Mouse (Mus musculus) hindbrain, embryonic 11.5 days (tissue): ENCODE results near the gene Crybb1. TPM values are rescaled to one million over a fixed set of nuclear protein-coding genes. Genes with fewer than 3 reads are reported as not detected.

Source experiments
- ATAC-seq: fragments of 200-750 bp; cut with Nextera tagmentation; 2 replicates; pipeline ENCODE4 v1.8.0; 2017; ENCODE audit warnings: mild to moderate bottlenecking, moderate TSS enrichment, moderate library complexity; ENCODE audit not compliant: low FRiP score
- DNase-seq: peaks from one replicate; pipeline ENCODE4 v3.0.0-alpha.2; 2015; ENCODE audit warnings: low spot score
- H3K27ac ChIP-seq: fragments of 300-500 bp; sonication (generic); 2 replicates; pipeline ENCODE4 v1.5.1; 2014; ENCODE audit warnings: mild to moderate bottlenecking, low read depth, low read length
- H3K27me3 ChIP-seq: fragments of 300-500 bp; sonication (generic); 2 replicates; pipeline ENCODE4 v1.6.1; 2014; ENCODE audit warnings: mild to moderate bottlenecking, low read length, moderate library complexity, mixed read lengths; ENCODE audit not compliant: control insufficient read depth, insufficient read depth
- H3K36me3 ChIP-seq: fragments of 300-500 bp; sonication (generic); 2 replicates; pipeline ENCODE4 v1.6.1; 2014; ENCODE audit warnings: mild to moderate bottlenecking, low read length, moderate library complexity, mixed read lengths; ENCODE audit not compliant: control insufficient read depth, insufficient read depth
- H3K4me1 ChIP-seq: fragments of 300-500 bp; sonication (generic); replicated peaks from 2 replicates; pipeline ENCODE4 v1.6.1; 2014; ENCODE audit warnings: low read length, mixed read lengths; ENCODE audit not compliant: control insufficient read depth, insufficient read depth
- H3K4me2 ChIP-seq: fragments of 300-500 bp; sonication (generic); replicated peaks from 2 replicates; pipeline ENCODE4 v1.6.1; 2014; ENCODE audit warnings: mild to moderate bottlenecking, low read depth, low read length
- H3K4me3 ChIP-seq: fragments of 300-500 bp; sonication (generic); 2 replicates; pipeline ENCODE4 v1.5.1; 2014; ENCODE audit warnings: low read depth, low read length
- H3K9ac ChIP-seq: fragments of 300-500 bp; sonication (generic); 2 replicates; pipeline ENCODE4 v1.6.1; 2014; ENCODE audit warnings: low read depth, low read length
- H3K9me3 ChIP-seq: fragments of 300-500 bp; sonication (generic); 2 replicates; pipeline ENCODE4 v1.6.1; 2016; ENCODE audit warnings: low read length; ENCODE audit not compliant: control insufficient read depth
- WGBS: fragments of 180-500 bp; shearing (Covaris S2); extraction: QIAGEN DNeasy Blood & Tissue Kit; methylation state at CpG from one replicate; pipeline ENCODE4 v1.1.7; 2014; 5-methylcytosine and 5-hydroxymethylcytosine counted together
- polyA plus RNA-seq: library from polyadenylated mRNA; unstranded; fragments of >200 nt; fragmentation: Nextera tagmentation; extraction: Ambion mirVana; gene quantifications from 2 replicates; pipeline ENCODE4 v1.2.1, GENCODE M21; 2014

The Crybb1 gene
- polyA plus RNA-seq, 1 experiment from 2014 or later, result 0.88 TPM

DNA sequence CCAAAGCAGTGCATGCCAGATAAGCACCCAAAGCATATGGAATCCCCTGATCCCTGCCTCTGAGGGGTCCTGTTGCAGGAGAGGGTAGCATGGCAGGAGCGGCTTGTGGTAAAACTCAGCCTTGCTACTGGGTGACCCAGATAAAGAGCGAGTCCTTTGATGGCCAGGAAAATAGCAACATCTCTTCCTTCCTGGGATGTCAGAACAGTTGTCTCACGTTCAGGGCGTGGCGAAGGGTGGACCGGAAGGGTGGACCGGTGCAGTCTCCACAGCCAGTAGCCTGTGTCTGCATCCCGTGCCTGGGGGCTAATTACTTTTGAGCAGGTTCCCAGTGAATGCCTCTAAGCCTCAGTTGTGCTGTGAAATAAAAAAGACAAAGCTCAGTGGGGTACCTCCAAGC lies 2.4 kb upstream of the Crybb1 start:
- no peaks in the 10 kb centered on the region for H3K36me3 ChIP-seq
- H3K27ac ChIP-seq, result no peak overlapping the region
- no peak for ATAC-seq
- H3K4me1 ChIP-seq, result no peaks in the 10 kb centered on the region; the same call in 1 of the 2 replicates
- no peaks in the 10 kb centered on the region for H3K9me3 ChIP-seq
- no peaks in the 10 kb centered on the region for H3K27me3 ChIP-seq
- H3K9ac ChIP-seq, result no peak overlapping the region
- no peak overlapping the region for H3K4me2 ChIP-seq
- no peak for DNase-seq
- H3K4me3 ChIP-seq, result no peak overlapping the region
- 38% methylated on average over 8 of the region's 8 CpGs for WGBS

DNA sequence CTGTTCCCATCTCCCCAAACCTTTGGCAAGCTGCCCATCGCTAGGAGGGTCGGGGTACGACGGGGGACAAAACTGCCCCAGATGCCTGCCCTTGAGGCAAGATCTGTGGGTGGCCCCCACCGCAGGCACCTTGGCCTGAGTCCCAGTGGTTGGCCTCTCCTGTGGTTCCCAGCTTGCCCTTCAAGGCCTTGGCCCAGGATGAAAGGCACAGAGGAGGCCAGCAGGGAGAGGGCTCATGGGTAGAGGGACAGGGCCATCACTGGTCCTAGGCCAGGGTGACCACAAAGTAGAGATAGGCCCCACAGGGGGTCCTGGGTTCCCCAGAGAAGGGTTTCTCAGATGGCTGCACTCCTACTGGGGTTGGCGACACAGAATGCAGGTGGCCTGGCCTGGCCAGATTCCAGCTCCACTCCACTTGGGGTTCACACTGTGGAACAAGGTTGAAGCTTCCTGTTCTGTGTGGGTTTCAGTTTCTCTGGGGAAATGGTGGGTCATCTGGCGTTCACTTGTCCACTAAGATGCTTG lies 1.3 kb upstream of the Crybb1 start:
- Histone ChIP-seq H3K4me3 (no peak overlapping the region), H3K27me3 (no peaks in the 10 kb centered on the region), H3K9ac (no peak overlapping the region), H3K4me2 (no peak overlapping the region), H3K27ac (no peak overlapping the region), H3K36me3 (no peaks in the 10 kb centered on the region), H3K9me3 (no peaks in the 10 kb centered on the region), H3K4me1 (no peaks in the 10 kb centered on the region; the same call in 1 of the 2 replicates)
- DNase-seq (no peak), ATAC-seq (no peak)
- 75% methylated on average over 7 of the region's 7 CpGs for WGBS

DNA sequence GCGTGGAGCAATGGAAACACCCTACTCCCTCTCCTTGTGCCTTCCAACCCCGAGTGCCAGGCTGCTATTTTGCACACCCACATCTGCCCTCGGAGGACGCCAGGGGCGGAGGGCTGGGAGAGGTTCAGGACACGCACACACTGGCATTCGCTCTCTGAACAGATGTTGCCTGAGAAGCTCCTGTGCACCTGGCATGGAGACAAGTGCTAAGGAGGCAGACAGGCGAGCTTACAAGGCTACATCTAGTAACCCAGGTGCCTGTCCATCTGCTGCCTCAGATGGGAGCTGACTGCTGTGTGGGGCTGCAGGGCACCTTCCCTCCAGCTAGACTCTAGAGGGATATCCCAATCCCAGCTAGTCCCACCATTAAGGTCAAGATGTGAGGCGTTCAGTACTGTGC lies 842 bp downstream of the Crybb1 start:
- H3K27ac ChIP-seq, result no peak overlapping the region
- H3K4me1 ChIP-seq, result no peaks in the 10 kb centered on the region; the same call in 1 of the 2 replicates
- H3K36me3 ChIP-seq, result no peaks in the 10 kb centered on the region
- DNase-seq (no peak), ATAC-seq (no peak)
- H3K9ac ChIP-seq, result no peak overlapping the region
- no peak overlapping the region for H3K4me3 ChIP-seq
- H3K27me3 ChIP-seq, result no peaks in the 10 kb centered on the region
- 82% methylated on average over 9 of the region's 9 CpGs for WGBS
- no peaks in the 10 kb centered on the region for H3K9me3 ChIP-seq
- H3K4me2 ChIP-seq, result no peak overlapping the region

DNA sequence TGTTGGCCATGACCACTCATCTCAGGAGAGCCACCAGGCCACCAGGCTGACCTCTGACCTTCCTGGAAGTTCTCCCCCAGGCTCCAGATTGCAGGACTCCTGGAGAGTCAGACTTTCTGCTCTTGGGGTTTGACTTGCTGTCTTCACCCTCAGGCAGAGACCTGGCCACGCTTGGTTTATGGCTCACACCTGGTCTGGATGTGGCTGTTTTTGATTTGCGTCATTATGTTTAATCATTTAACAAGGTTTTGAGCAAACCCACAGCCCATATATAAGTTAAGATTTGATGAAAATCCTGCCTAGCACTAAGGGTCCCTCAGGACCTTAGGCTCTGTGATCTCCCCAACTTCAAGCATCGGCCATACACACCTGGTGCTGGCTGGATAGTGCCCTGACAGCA lies 2.3 kb downstream of the Crybb1 start:
- H3K4me3 ChIP-seq, result no peak overlapping the region
- no peaks in the 10 kb centered on the region for H3K36me3 ChIP-seq
- no peak overlapping the region for H3K9ac ChIP-seq
- H3K27ac ChIP-seq, result no peak overlapping the region
- no peak overlapping the region for H3K4me2 ChIP-seq
- WGBS, result 84% methylated on average over 3 of the region's 3 CpGs
- ATAC-seq (no peak), DNase-seq (no peak)
- H3K4me1 ChIP-seq, result no peaks in the 10 kb centered on the region; the same call in 1 of the 2 replicates
- H3K9me3 ChIP-seq, result no peaks in the 10 kb centered on the region
- no peaks in the 10 kb centered on the region for H3K27me3 ChIP-seq

DNA sequence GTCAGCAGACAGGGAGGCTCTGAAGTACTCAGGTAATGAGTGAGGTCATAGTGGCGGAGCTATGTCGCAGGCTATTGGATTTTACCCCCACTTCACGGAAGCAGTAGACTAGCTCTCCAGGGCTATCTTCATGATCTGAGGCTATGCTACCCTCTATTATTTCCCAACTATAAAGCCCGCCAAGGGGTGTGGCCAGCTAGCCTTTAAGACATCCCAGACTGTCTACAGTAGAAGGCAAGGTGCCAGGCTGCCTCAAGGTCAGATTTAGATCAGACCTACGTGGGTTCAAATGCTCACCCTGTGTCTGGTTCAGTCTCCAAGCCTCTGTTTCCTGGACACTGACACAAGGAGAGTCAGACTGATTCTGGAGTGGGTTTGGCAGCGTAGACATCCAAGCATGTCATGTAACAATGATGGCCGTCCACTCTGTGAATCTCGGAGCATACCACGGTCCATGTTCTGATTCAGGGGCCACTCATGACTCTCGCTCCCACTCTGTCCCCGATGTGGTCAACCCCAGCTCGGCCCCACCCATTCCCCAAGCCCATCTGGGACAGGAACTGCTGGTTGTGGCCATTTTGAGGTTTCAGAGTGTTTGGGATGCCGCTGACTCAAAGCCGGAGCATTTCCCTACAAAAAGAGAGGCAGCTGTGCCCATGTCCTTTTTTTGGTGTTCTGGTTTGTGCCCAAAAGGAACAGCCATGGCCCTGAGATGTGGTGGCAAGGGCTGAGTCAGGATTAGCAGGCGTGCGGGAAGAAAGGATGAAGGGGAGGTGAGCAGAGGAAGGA lies 4.4 kb downstream of the Crybb1 start:
- H3K4me2 ChIP-seq, result no peak overlapping the region
- no peak overlapping the region for H3K9ac ChIP-seq
- no peak overlapping the region for H3K4me3 ChIP-seq
- ATAC-seq (no peak), DNase-seq (no peak)
- no peaks in the 10 kb centered on the region for H3K4me1 ChIP-seq
- WGBS, result 89% methylated on average over 16 of the region's 16 CpGs
- H3K9me3 ChIP-seq, result no peaks in the 10 kb centered on the region
- H3K27me3 ChIP-seq, result no peaks in the 10 kb centered on the region
- H3K27ac ChIP-seq, result no peak overlapping the region
- no peaks in the 10 kb centered on the region for H3K36me3 ChIP-seq

DNA sequence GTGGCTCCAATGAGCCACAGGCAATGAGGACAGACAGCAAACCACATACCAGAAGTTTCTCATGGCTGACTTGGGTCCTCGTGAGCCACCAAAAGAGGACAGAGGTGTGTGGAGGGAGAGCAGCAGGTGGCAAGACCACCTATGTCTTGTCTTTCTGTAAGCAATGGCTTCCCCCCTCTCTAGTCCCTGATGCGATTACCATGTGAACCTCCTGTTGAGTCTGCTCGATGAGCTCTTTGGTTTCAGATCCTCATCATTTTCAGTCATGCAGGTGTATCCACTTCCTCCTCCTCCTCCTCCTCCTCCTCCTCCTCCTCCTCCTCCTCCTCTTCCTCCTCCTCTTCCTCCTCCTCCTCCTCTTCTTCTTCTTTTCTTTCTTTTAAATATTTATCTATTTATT lies 5.2 kb downstream of the Crybb1 start:
- 83% methylated on average over 3 of the region's 3 CpGs for WGBS
- no peak for ATAC-seq
- no peak overlapping the region for H3K4me3 ChIP-seq

DNA sequence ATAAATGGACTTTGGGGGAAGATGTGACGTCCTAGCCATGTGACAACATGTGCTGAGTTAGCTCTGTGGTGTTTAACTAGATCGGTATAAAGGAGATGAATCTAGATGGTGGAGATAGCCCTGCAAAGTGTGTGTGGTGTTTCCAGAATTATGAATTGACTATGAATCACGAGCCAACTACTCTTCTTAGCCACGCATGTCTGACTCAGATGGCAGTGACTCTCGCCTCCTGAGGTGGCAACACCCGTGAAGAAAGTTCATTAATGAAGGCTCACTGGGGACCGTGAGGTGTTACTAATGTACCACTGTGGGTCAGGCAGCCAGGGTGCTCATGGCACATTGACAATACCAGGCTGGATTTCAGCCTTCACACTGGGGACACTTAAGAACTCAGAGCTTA lies 8.5 kb downstream of the Crybb1 start:
- ATAC-seq, result no peak
- Histone ChIP-seq H3K36me3 (no peaks in the 10 kb centered on the region), H3K4me1 (no peaks in the 10 kb centered on the region), H3K9ac (no peak overlapping the region), H3K4me3 (no peak overlapping the region), H3K9me3 (no peaks in the 10 kb centered on the region), H3K27ac (no peak overlapping the region), H3K4me2 (no peak overlapping the region), H3K27me3 (peaks cover 2% of the 10 kb centered on the region; the same call in 1 of the 2 replicates)
- WGBS, result 89% methylated on average over 7 of the region's 7 CpGs
- DNase-seq, result no peak

More for the DNA sequence above, 5.2 kb downstream of the Crybb1 start:
- no peak for DNase-seq
- Histone ChIP-seq H3K9me3 (no peaks in the 10 kb centered on the region), H3K27ac (no peak overlapping the region), H3K36me3 (no peaks in the 10 kb centered on the region), H3K27me3 (no peaks in the 10 kb centered on the region), H3K9ac (no peak overlapping the region), H3K4me1 (no peaks in the 10 kb centered on the region), H3K4me2 (no peak overlapping the region)

DNA sequence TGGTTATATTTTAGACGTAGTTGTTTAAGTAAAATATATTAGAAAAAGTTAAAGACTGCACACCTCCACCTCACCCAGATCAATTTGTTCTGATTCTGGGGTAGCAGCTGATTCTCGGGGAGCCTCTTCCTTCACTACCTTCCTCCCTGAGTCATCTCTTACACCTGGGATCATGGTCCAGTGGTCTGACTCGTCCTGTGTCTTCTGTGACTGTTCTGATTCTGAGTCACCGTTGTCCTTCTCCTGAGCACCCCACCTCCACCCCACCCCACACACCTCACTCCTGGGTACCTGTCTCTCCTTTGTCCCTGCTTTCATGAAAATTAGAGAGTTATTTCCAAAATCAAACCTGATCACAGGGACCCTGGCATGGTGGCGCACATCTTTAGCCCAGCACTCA lies 9.5 kb downstream of the Crybb1 start:
- DNase-seq (no peak), ATAC-seq (no peak)
- Histone ChIP-seq H3K9ac (no peak overlapping the region), H3K4me1 (no peaks in the 10 kb centered on the region), H3K27ac (no peak overlapping the region), H3K9me3 (no peaks in the 10 kb centered on the region), H3K27me3 (peaks cover 3% of the 10 kb centered on the region; the same call in 1 of the 2 replicates), H3K36me3 (no peaks in the 10 kb centered on the region), H3K4me3 (no peak overlapping the region), H3K4me2 (no peak overlapping the region)
- 81% methylated on average over 5 of the region's 5 CpGs for WGBS

DNA sequence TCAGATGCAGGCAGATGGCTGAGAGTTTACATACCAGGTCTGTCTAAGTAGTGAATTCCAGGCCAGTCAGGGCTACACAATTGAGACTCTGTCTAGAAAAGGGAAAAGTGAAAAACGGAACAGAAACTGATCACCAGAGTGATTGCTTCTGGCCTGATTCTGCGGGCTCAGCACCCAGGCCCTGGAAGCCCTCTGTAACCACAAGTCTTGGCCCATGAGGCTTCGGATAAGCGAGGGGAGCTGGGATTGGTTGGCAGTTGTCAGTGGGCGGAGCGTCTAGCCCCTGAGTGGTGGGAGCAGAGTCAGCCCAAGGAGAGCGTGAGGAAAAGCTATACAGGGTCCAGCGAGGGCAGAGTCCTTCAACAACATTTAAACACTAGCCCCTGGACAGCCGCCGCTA lies 9.9 kb downstream of the Crybb1 start:
- DNase-seq (peak; percentile 49), ATAC-seq (peak; percentile 49; the same call in 1 of the 2 replicates)
- 11% methylated on average over 10 of the region's 10 CpGs for WGBS
- no peaks in the 10 kb centered on the region for H3K36me3 ChIP-seq
- H3K4me2 ChIP-seq, result no peak overlapping the region
- H3K9me3 ChIP-seq, result no peaks in the 10 kb centered on the region
- no peak overlapping the region for H3K27ac ChIP-seq
- no peaks in the 10 kb centered on the region for H3K4me1 ChIP-seq
- H3K9ac ChIP-seq, result no peak overlapping the region
- peaks cover 3% of the 10 kb centered on the region; the same call in 1 of the 2 replicates for H3K27me3 ChIP-seq
- no peak overlapping the region for H3K4me3 ChIP-seq
